In genomic region chr8:72099377-72100103, GRCm38 (mm10) we compare ENCODE assay signal across 9 mouse cellular contexts. TPM values are rescaled to one million over a fixed set of nuclear protein-coding genes. Genes with fewer than 3 reads are reported as not detected.
A peak's percentile ranks its signal among the peaks of the same experiment; 100 is the strongest.
DNase-seq lines count a peak whose midpoint lies in the region.
"Had no signal": no experiment of that assay in that cellular context is flagged by ENCODE, and none has a peak within 500 bp of the region (broad histone marks: within the 10 kb centered on the region; RNA-seq: fewer than 3 reads in every experiment).

No protein-coding gene starts in this region.

- DNase-seq in NIH3T3 (ENCODE audit: low read depth), result peak; percentile 73
- DNase-seq in cerebellum, adult 18-20 months, result peak; percentile 10 to 31
- peak; percentile 34 to 40 for DNase-seq in gastrocnemius, postnatal 4 days (ENCODE audit: low spot score in 2 of 2)
- peak; percentile 32 for DNase-seq in kidney, adult 18-20 months
- peak; percentile 5 to 74 for DNase-seq in left cerebral cortex, postnatal 10 days (ENCODE audit: extremely low spot score in 1 of 2, low spot score in 2 of 2)
- peak; percentile 60 to 68 for DNase-seq in lung, postnatal 4 days
- peak; percentile 16 for DNase-seq in right cerebral cortex, postnatal 4 days
- peak; percentile 15 for DNase-seq in urinary bladder, postnatal 25 days (ENCODE audit: low spot score)

- intact Hi-C loops in left cerebral cortex, postnatal 10 days (cut with DNase I), result loop anchor here (5.0 kb wide), 1 partner anchor 92 kb away; the partner anchor contains the start of gene Cyp4f18

RNA-seq across cellular contexts. Expression of gene Olfr374, which starts 7.3 kb away (rescaled TPM):
- not detected for total RNA-seq in gastrocnemius, postnatal 4 days (2021)
- not detected for total RNA-seq in left cerebral cortex, postnatal 10 days (2021)
- total RNA-seq: layer of hippocampus, postnatal 36 days had no signal

RNA-seq across cellular contexts. Expression of gene Olfr373, which starts 16.6 kb away (rescaled TPM):
- not detected for total RNA-seq in gastrocnemius, postnatal 4 days (2021)
- not detected for total RNA-seq in left cerebral cortex, postnatal 10 days (2021)
- total RNA-seq: layer of hippocampus, postnatal 36 days had no signal

RNA-seq across cellular contexts. Expression of gene Tpm4, which starts 35.2 kb away (rescaled TPM):
- total RNA-seq in gastrocnemius, postnatal 4 days (2021), result 100 to 1,000 TPM; 205 to 209 TPM
- 10 to 100 TPM; 45.4 to 46.6 TPM for total RNA-seq in left cerebral cortex, postnatal 10 days (2021)

RNA-seq across cellular contexts. Expression of gene Olfr372, which starts 58.5 kb away (rescaled TPM):
- total RNA-seq in gastrocnemius, postnatal 4 days (2021), result not detected
- not detected for total RNA-seq in left cerebral cortex, postnatal 10 days (2021)
- total RNA-seq: layer of hippocampus, postnatal 36 days had no signal

Comparison
In these comparisons a context has a peak if more than half of its experiments do, and no peak if none do; other contexts are left out.
1. Peak in every context shown above with its lines: DNase-seq.
2. DNase-seq: peak in every context shown above with its lines; median percentile 73 in NIH3T3; 64 in lung, postnatal 4 days; 40 in left cerebral cortex, postnatal 10 days; 37 in gastrocnemius, postnatal 4 days; 32 in kidney, adult 18-20 months; 20 in cerebellum, adult 18-20 months; 16 in right cerebral cortex, postnatal 4 days; 15 in urinary bladder, postnatal 25 days.
3. RNA of gene Tpm4, which starts 35.2 kb away (total RNA-seq): 205 to 209 TPM in gastrocnemius, postnatal 4 days; 45.4 to 46.6 TPM in left cerebral cortex, postnatal 10 days; every median in the first group is over 4 times any median in the second.